Mouse (Mus musculus): Measurements from ENCODE around the gene Cdc42bpb. TPM values are rescaled to one million over a fixed set of nuclear protein-coding genes. Genes with fewer than 3 reads are reported as not detected.
A peak's percentile ranks its signal among the peaks of the same experiment; 100 is the strongest.

The Cdc42bpb gene
- total and polyA plus RNA-seq, 3 experiments, result 16.7 to 29.7 (median 25.4) TPM

DNA sequence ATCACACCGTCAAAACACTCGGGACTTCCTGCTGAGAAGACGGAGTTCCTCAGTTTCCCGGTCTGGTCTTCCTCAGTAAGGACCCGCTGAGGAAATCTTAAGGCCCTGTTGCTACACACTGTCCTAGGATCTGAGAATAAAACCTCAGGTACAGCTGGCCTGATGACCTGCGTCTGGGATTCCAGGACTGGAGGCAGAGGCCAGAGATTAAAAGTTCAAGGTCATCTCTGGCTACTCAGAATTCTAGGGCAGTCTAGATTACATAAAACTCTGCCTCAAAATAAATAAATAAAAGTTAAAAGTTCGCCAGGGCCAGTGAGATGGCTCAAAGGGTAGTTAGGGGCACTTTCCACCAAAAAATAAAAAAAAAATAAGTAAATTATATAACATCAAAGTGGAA, 5.6 kb downstream of the Cdc42bpb start:
- Histone ChIP-seq H3K27ac (ENCODE audit: insufficient read depth, low read depth) (no peak overlapping the region), H3K79me2 (replicated peaks; ENCODE audit: control insufficient read depth, extremely low read depth, insufficient read depth, poor library complexity, severe bottlenecking) (no peaks in the 10 kb centered on the region; the same call in 1 of the 2 replicates), H3K9me3 (replicated peaks; ENCODE audit: low read length) (no peaks in the 10 kb centered on the region), H3K27me3 (replicated peaks) (no peaks in the 10 kb centered on the region), H3K4me1 (ENCODE audit: control insufficient read depth in 1 of 2, insufficient read depth in 2 of 2) (peaks cover 13 to 54% of the 10 kb centered on the region in 2 experiments), H3K4me2 (ENCODE audit: insufficient read depth, low read depth, poor library complexity, severe bottlenecking) (no peak overlapping the region), H3K36me3 (replicated peaks in 1 of 2; ENCODE audit: control insufficient read depth in 1 of 2, insufficient read depth in 1 of 2, low read length in 1 of 2) (peaks cover 0 to 9% of the 10 kb centered on the region in 2 experiments), H3K4me3 (replicated peaks in 1 of 3; ENCODE audit: low read depth in 2 of 3, low read length in 2 of 3, poor library complexity in 1 of 3) (no peak overlapping the region), H3K9ac (ENCODE audit: insufficient read depth, low read depth) (no peak overlapping the region)
- in situ Hi-C loops (cut with MboI; ENCODE audit: low pct_ligation_motif_present, low pct_unique_long_range_greater_than_20kb, low sequenced_read_pairs) (no loop called here), dilution Hi-C loops (cut with MboI; ENCODE audit: extremely low pct_ligation_motif_present, extremely low pct_unique_long_range_greater_than_20kb, low sequenced_read_pairs) (no loop called here)
- TF ChIP-seq ZMIZ1 (IDR thresholded peaks at IDR 0.05; ENCODE audit: low read depth, low read length) (no peak), MYC (IDR thresholded peaks at IDR 0.05; ENCODE audit: low read depth, low read length) (no peak), JUN (IDR thresholded peaks at IDR 0.05; ENCODE audit: insufficient read depth, low read depth, low read length) (no peak), ETS1 (conservative IDR thresholded peaks at IDR 0.05; ENCODE audit: low read depth, low read length) (no peak)
- no peak for DNase-seq (ENCODE audit: extremely low read depth)

DNA sequence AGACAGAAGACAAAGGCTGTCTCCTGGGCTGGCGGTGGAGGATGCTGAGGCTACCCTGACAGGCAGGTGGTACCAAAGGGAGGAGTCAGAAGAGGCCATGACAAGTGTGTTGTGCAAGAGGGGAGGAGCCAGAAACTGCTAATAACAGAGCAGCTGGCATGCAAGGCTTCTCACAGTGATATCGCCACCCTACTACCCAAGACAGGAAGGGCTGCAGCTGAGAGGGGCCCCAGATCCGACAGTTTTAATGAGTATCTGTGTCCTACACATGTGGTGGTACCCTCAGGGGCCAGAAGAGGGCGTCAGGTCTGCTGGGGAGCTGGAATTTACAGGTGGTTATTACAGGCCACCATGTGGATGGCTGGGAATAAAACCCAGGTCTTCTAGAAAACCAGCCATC, 7.3 kb downstream of the Cdc42bpb start:
- peaks cover 0 to 9% of the 10 kb centered on the region in 2 experiments for H3K36me3 ChIP-seq (replicated peaks in 1 of 2; ENCODE audit: control insufficient read depth in 1 of 2, insufficient read depth in 1 of 2, low read length in 1 of 2)
- DNase-seq (ENCODE audit: extremely low read depth), result no peak
- H3K4me3 ChIP-seq (replicated peaks in 1 of 3; ENCODE audit: low read depth in 2 of 3, low read length in 2 of 3, poor library complexity in 1 of 3), result no peak overlapping the region
- no peak for TF ChIP-seq RAD21 (IDR thresholded peaks at IDR 0.05; ENCODE audit: low read depth, low read length)
- TF ChIP-seq SMC3 (IDR thresholded peaks at IDR 0.05; ENCODE audit: low read depth, low read length), result no peak
- no peak for TF ChIP-seq HCFC1 (IDR thresholded peaks at IDR 0.05; ENCODE audit: low read depth, low read length)
- TF ChIP-seq PAX5 (IDR thresholded peaks at IDR 0.05; ENCODE audit: low read length), result no peak
- no peak for TF ChIP-seq EP300 (IDR thresholded peaks at IDR 0.05; ENCODE audit: low read length)
- TF ChIP-seq ZC3H11A (IDR thresholded peaks at IDR 0.05; ENCODE audit: low read depth, low read length), result no peak
- peak in 1 of 2 experiments; percentile 36; a peak in 1 of 4 replicates for TF ChIP-seq CTCF (conservative IDR thresholded peaks at IDR 0.05 in 1 of 2, IDR thresholded peaks at IDR 0.05 in 1 of 2; ENCODE audit: low read depth in 2 of 2, low read length in 2 of 2)
- in situ Hi-C loops (cut with MboI; ENCODE audit: low pct_ligation_motif_present, low pct_unique_long_range_greater_than_20kb, low sequenced_read_pairs) (no loop called here), dilution Hi-C loops (cut with MboI; ENCODE audit: extremely low pct_ligation_motif_present, extremely low pct_unique_long_range_greater_than_20kb, low sequenced_read_pairs) (no loop called here)
- H3K9me3 ChIP-seq (replicated peaks; ENCODE audit: low read length), result no peaks in the 10 kb centered on the region
- no peak overlapping the region for H3K4me2 ChIP-seq (ENCODE audit: insufficient read depth, low read depth, poor library complexity, severe bottlenecking)
- H3K79me2 ChIP-seq (replicated peaks; ENCODE audit: control insufficient read depth, extremely low read depth, insufficient read depth, poor library complexity, severe bottlenecking), result no peaks in the 10 kb centered on the region; the same call in 1 of the 2 replicates
- H3K27me3 ChIP-seq (replicated peaks), result no peaks in the 10 kb centered on the region
- no peak overlapping the region for H3K27ac ChIP-seq (ENCODE audit: insufficient read depth, low read depth)
- no peak overlapping the region for H3K9ac ChIP-seq (ENCODE audit: insufficient read depth, low read depth)
- peaks cover 13 to 49% of the 10 kb centered on the region in 2 experiments for H3K4me1 ChIP-seq (ENCODE audit: control insufficient read depth in 1 of 2, insufficient read depth in 2 of 2)

DNA sequence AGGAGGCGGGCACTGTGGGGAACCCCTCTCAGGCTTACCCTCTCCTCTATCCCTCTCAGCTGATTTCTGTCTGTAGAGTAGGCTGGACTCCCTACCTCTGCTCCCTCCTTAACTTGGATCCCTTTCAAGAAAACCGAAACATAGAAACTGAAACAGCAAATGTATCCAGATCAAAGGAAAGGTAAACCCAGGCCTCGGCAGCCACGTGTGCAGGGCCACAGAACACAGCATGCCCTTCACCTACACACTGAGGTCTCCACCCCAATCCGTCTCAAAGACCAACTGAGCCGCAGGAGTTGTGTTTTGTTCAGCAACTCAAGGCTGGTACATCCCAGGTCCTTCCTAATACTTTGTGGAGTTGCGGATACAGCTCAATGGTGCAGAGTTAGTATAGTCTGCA, 10.5 kb downstream of the Cdc42bpb start:
- H3K4me1 ChIP-seq (ENCODE audit: control insufficient read depth in 1 of 2, insufficient read depth in 2 of 2), result peaks cover 13 to 32% of the 10 kb centered on the region in 2 experiments
- H3K4me3 ChIP-seq (replicated peaks in 1 of 3; ENCODE audit: low read depth in 2 of 3, low read length in 2 of 3, poor library complexity in 1 of 3), result no peak overlapping the region
- no peak overlapping the region for H3K9ac ChIP-seq (ENCODE audit: insufficient read depth, low read depth)
- peaks cover 2% of the 10 kb centered on the region for H3K9me3 ChIP-seq (replicated peaks; ENCODE audit: low read length)
- peak overlapping the region; percentile 1; the same call in 1 of the 2 replicates for H3K4me2 ChIP-seq (ENCODE audit: insufficient read depth, low read depth, poor library complexity, severe bottlenecking)
- H3K79me2 ChIP-seq (replicated peaks; ENCODE audit: control insufficient read depth, extremely low read depth, insufficient read depth, poor library complexity, severe bottlenecking), result no peaks in the 10 kb centered on the region; the same call in none of the 2 replicates
- in situ Hi-C loops (cut with MboI; ENCODE audit: low pct_ligation_motif_present, low pct_unique_long_range_greater_than_20kb, low sequenced_read_pairs), result no loop called here
- no peaks in the 10 kb centered on the region for H3K27me3 ChIP-seq (replicated peaks)
- no peak overlapping the region for H3K27ac ChIP-seq (ENCODE audit: insufficient read depth, low read depth)
- TF ChIP-seq MAX (IDR thresholded peaks at IDR 0.05; ENCODE audit: low read length) (0 out of 2 replicates have a peak, but pooled peaks have one; percentile 43), GABPA (IDR thresholded peaks at IDR 0.05; ENCODE audit: insufficient replicate concordance, low read depth, low read length) (no peak), IRF4 (IDR thresholded peaks at IDR 0.05; ENCODE audit: low read depth, low read length) (peak; percentile 5; the same call in 1 of the 2 replicates), MYC (IDR thresholded peaks at IDR 0.05; ENCODE audit: low read depth, low read length) (0 out of 2 replicates have a peak, but pooled peaks have one; percentile 47), BHLHE40 (IDR thresholded peaks at IDR 0.05; ENCODE audit: low read depth, low read length) (no peak), MXI1 (IDR thresholded peaks at IDR 0.05; ENCODE audit: low read depth, low read length) (peak; percentile 70; the same call in 1 of the 2 replicates)
- peaks cover 0 to 7% of the 10 kb centered on the region in 2 experiments for H3K36me3 ChIP-seq (replicated peaks in 1 of 2; ENCODE audit: control insufficient read depth in 1 of 2, insufficient read depth in 1 of 2, low read length in 1 of 2)
- dilution Hi-C loops (cut with MboI; ENCODE audit: extremely low pct_ligation_motif_present, extremely low pct_unique_long_range_greater_than_20kb, low sequenced_read_pairs), result no loop called here
- no peak for DNase-seq (ENCODE audit: extremely low read depth)
